Mouse (Mus musculus) midbrain, postnatal 0 days (tissue): ENCODE results near the gene Sema6b. TPM values are rescaled to one million over a fixed set of nuclear protein-coding genes. Genes with fewer than 3 reads are reported as not detected.

Source experiments
- ATAC-seq: fragments of 200-750 bp; cut with Nextera tagmentation; 2 replicates; pipeline ENCODE4 v1.8.0; 2017; ENCODE audit warnings: moderate number of reproducible peaks, mild to moderate bottlenecking, moderate TSS enrichment, moderate library complexity; ENCODE audit not compliant: low FRiP score
- DNase-seq: peaks from one replicate; pipeline ENCODE4 v3.0.0-alpha.2; 2015; ENCODE audit warnings: low spot score
- H3K27ac ChIP-seq: fragments of 300-500 bp; sonication (generic); 2 replicates; pipeline ENCODE4 v1.5.1; 2014; ENCODE audit warnings: low read depth, mild to moderate bottlenecking, low read length, mixed read lengths
- H3K27me3 ChIP-seq: fragments of 300-500 bp; sonication (generic); 2 replicates; pipeline ENCODE4 v1.6.1; 2014; ENCODE audit warnings: low read length, control low read depth, mixed read lengths; ENCODE audit not compliant: insufficient read depth
- H3K36me3 ChIP-seq: fragments of 300-500 bp; sonication (generic); 2 replicates; pipeline ENCODE4 v1.6.1; 2014; ENCODE audit warnings: low read length, control low read depth, mixed read lengths; ENCODE audit not compliant: insufficient read depth
- H3K4me1 ChIP-seq: fragments of 300-500 bp; sonication (generic); 2 replicates; pipeline ENCODE4 v1.6.1; 2014; ENCODE audit warnings: mild to moderate bottlenecking, control low read depth, antibody characterized with exemption, low read length, mixed read lengths; ENCODE audit not compliant: insufficient read depth
- H3K4me2 ChIP-seq: fragments of 300-500 bp; sonication (generic); 2 replicates; pipeline ENCODE4 v1.6.1; 2014; ENCODE audit warnings: low read depth, mild to moderate bottlenecking, low read length, mixed read lengths; ENCODE audit not compliant: poor library complexity, severe bottlenecking
- H3K4me3 ChIP-seq: fragments of 300-500 bp; sonication (generic); 2 replicates; pipeline ENCODE4 v1.5.1; 2014; ENCODE audit warnings: low read depth, mild to moderate bottlenecking, low read length, moderate library complexity
- H3K9ac ChIP-seq: fragments of 300-500 bp; sonication (generic); replicated peaks from 2 replicates; pipeline ENCODE4 v1.6.1; 2014; ENCODE audit warnings: mild to moderate bottlenecking, low read length, moderate library complexity, mixed read lengths; ENCODE audit not compliant: poor library complexity, severe bottlenecking
- H3K9me3 ChIP-seq: fragments of 300-500 bp; sonication (generic); 2 replicates; pipeline ENCODE4 v1.6.1; 2016; ENCODE audit warnings: low read length, control low read depth
- CTCF ChIP-seq: IDR thresholded peaks from 2 replicates; pipeline ENCODE4 v1.5.1; 2016; ENCODE audit warnings: antibody characterized with exemption, mild to moderate bottlenecking
- WGBS: fragments of 180-500 bp; shearing (Covaris S2); extraction: QIAGEN DNeasy Blood & Tissue Kit; methylation state at CpG from one replicate; pipeline ENCODE4 v1.1.7; 2014; 5-methylcytosine and 5-hydroxymethylcytosine counted together
- polyA plus RNA-seq: library from polyadenylated mRNA; unstranded; fragments of >200 nt; fragmentation: Nextera tagmentation; extraction: Ambion mirVana; gene quantifications from 2 replicates; pipeline ENCODE4 v1.2.1, GENCODE M21; 2015
- total RNA-seq: library from RNA; depleted of rRNA; stranded (reverse); fragments of >200 nt; gene quantifications from 2 replicates; pipeline ENCODE4 v1.2.3, GENCODE M21; 2014

Gene Sema6b
- total and polyA plus RNA-seq, 2 experiments from 2014 or later, result 17.4 to 106 TPM

GRCm38 (mm10) chr17:56148790-56149618 is 8.9 kb upstream of the Sema6b start:
- H3K27me3 ChIP-seq, result 0 out of 2 replicates have a peak, but pooled peaks cover 7% of the 10 kb centered on the region
- H3K9ac ChIP-seq, result peak overlapping the region; percentile 70
- no peaks in the 10 kb centered on the region for H3K36me3 ChIP-seq
- H3K27ac ChIP-seq, result no peak overlapping the region
- no peaks in the 10 kb centered on the region for H3K9me3 ChIP-seq
- no peak for TF ChIP-seq CTCF
- WGBS, result 1% methylated on average over 30 of the region's 30 CpGs
- H3K4me3 ChIP-seq, result peak overlapping the region; percentile 37
- ATAC-seq, result peak; percentile 47
- peaks cover 12% of the 10 kb centered on the region; the same call in 1 of the 2 replicates for H3K4me1 ChIP-seq
- peak overlapping the region; percentile 86 for H3K4me2 ChIP-seq
- DNase-seq, result no peak

DNA sequence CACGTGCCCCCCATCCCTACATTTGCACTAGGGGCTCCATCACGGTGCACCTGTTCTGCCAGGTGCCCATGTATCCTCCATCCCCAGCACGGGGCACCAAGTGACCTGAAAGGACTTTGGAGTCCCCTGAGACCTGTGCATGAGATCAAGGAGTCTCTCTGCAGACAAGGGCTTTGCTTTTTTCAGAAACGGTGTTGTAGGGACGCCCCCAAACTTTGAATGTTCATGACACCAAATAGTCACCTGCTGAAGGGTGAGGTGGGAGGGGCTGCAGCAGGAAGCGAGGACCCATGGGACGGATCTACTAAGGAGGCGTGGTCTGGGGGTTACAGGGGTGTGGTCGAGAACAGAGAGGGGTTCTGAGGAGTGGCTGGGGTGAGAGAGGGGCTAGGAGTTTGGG is 8.1 kb upstream of the Sema6b start:
- Histone ChIP-seq H3K9ac (peak overlapping the region; percentile 70), H3K9me3 (no peaks in the 10 kb centered on the region), H3K27me3 (0 out of 2 replicates have a peak, but pooled peaks cover 7% of the 10 kb centered on the region), H3K4me1 (peaks cover 12% of the 10 kb centered on the region; the same call in 1 of the 2 replicates), H3K36me3 (no peaks in the 10 kb centered on the region), H3K4me2 (peak overlapping the region; percentile 86), H3K4me3 (peak overlapping the region; percentile 37), H3K27ac (no peak overlapping the region)
- TF ChIP-seq CTCF, result no peak
- DNase-seq, result no peak
- ATAC-seq, result 0 out of 2 replicates have a peak, but pooled peaks have one; percentile 4
- WGBS, result 22% methylated on average over 9 of the region's 9 CpGs

DNA sequence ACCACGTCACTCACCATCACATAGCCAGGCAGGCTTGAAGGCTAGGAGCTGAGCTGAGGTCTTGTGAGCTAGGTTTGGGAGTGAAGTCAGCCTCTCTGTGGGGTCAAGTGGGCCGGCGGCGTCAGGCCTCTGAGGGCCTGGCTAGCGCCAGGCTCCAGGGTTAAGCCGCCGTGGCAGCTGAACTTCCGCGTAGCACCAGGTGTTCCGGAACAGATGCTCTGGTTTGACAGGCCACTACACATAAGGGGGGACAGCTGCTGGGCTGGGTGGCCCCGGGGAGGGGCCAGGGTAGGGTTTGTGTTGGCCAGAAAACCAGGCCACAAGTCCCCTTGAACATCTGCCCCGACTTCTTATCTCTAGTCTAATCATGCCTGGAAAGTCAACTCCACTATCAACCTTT is 7.3 kb upstream of the Sema6b start:
- no peak for TF ChIP-seq CTCF

DNA sequence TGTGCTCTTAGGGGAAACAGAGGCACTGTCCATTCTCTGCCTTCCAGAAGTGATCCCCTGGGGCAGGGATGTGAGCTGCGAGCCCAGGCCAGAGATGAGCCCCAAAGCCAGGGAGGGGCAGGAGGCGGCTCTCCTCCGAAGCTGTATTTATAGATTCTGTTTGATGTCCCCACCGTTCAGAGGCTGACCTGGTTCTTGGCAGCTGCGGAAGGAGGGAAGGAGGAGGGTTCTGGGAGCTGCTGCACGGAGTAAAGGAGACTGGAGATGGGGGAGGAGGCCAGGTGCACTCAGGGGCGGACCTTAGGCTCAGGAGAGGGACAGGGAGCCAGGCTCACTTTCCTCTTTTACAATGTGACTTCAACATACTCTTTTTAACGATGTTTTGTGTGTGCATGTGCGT is 6.0 kb upstream of the Sema6b start:
- WGBS, result 22% methylated on average over 9 of the region's 9 CpGs
- Histone ChIP-seq H3K9ac (no peak overlapping the region), H3K4me1 (peaks cover 19% of the 10 kb centered on the region; the same call in 1 of the 2 replicates), H3K4me3 (no peak overlapping the region), H3K9me3 (no peaks in the 10 kb centered on the region), H3K4me2 (no peak overlapping the region), H3K27ac (no peak overlapping the region), H3K27me3 (0 out of 2 replicates have a peak, but pooled peaks cover 7% of the 10 kb centered on the region), H3K36me3 (no peaks in the 10 kb centered on the region)
- no peak for DNase-seq
- no peak for ATAC-seq
- TF ChIP-seq CTCF, result no peak

More for the DNA sequence above, 7.3 kb upstream of the Sema6b start:
- ATAC-seq (no peak), DNase-seq (no peak)
- H3K4me1 ChIP-seq, result peaks cover 12% of the 10 kb centered on the region; the same call in 1 of the 2 replicates
- 0 out of 2 replicates have a peak, but pooled peaks cover 7% of the 10 kb centered on the region for H3K27me3 ChIP-seq
- no peaks in the 10 kb centered on the region for H3K9me3 ChIP-seq
- 60% methylated on average over 12 of the region's 12 CpGs for WGBS
- H3K4me2 ChIP-seq, result no peak overlapping the region
- H3K4me3 ChIP-seq, result no peak overlapping the region
- no peak overlapping the region for H3K9ac ChIP-seq
- no peaks in the 10 kb centered on the region for H3K36me3 ChIP-seq
- H3K27ac ChIP-seq, result no peak overlapping the region

DNA sequence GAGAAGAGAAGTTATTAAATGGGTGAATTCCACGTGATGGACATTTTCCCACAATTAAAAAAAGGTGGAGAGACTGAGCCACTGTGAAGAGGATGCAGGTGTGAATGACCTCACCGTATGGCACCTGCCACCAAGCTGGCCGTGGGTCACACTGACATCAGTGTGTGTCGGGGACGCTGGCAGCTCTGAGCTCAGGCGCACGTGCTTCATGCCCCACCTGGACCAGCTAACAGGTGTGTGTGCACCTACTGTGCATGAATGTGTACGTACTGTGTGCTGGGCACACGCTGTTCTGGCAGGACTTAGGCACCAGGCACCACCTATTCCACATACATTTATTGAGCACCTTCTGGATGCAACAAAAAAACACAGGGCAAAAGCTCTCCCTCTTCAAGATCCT is 4.4 kb upstream of the Sema6b start:
- Histone ChIP-seq H3K4me1 (peaks cover 17% of the 10 kb centered on the region; the same call in 1 of the 2 replicates), H3K9ac (no peak overlapping the region), H3K27ac (no peak overlapping the region), H3K27me3 (0 out of 2 replicates have a peak, but pooled peaks cover under 1% of the 10 kb centered on the region), H3K9me3 (no peaks in the 10 kb centered on the region), H3K4me3 (no peak overlapping the region), H3K36me3 (no peaks in the 10 kb centered on the region), H3K4me2 (no peak overlapping the region)
- 77% methylated on average over 9 of the region's 9 CpGs for WGBS
- TF ChIP-seq CTCF, result no peak
- no peak for DNase-seq
- ATAC-seq, result no peak
